Mouse (Mus musculus) layer of hippocampus, adult 8-10 months (tissue): ENCODE measurements around the gene Ostc. TPM values are rescaled to one million over a fixed set of nuclear protein-coding genes. Genes with fewer than 3 reads are reported as not detected.

Experiments
- total RNA-seq, 4 experiments: library from RNA; stranded (reverse); gene quantifications; 2 replicates each; pipeline ENCODE4 v1.2.4; 2022

Gene Ostc
- total RNA-seq, 4 experiments from 2014 or later: 52.9 to 69.6 (median 61.7) TPM

Other genes with a start within 250 kb of the Ostc start
- gene Etnppl, start 92.0 kb downstream of the Ostc start, total RNA-seq: 10 to 100 TPM in 1 of 4 experiments, 1 to 10 TPM in 3; 5.9 to 15.7 (median 6.7) TPM
- 100 to 1,000 TPM; 324 to 408 (median 347) TPM for gene Rpl34, start 21.0 kb upstream of the Ostc start, total RNA-seq